9 mouse cellular contexts compared by ENCODE assay signal in the genomic region with DNA sequence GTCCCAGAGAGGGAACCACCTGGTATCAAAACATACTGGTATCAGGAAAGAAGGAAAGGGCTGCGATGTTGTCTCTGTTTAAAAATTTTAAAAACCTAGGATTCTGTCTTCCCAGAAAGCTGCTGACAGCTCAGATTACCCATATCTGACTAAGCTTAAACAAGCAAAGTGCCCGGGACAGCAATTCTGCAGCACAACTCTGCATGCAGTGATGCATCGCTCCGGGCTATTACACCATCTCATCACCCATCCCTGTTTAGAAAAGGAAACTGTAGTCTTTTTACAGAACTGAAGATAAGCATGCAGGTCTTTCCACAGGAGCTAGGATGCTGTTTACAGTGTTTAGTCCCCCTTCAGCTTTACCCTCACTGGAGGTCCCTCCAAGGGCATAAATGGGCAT. TPM values are rescaled to one million over a fixed set of nuclear protein-coding genes. Genes with fewer than 3 reads are reported as not detected.
A peak's percentile ranks its signal among the peaks of the same experiment; 100 is the strongest.
DNase-seq lines count a peak whose midpoint lies in the region; ATAC-seq lines count a peak whose summit lies in the region.
"Had no signal": no experiment of that assay in that cellular context is flagged by ENCODE, and none has a peak within 500 bp of the region (broad histone marks: within the 10 kb centered on the region; RNA-seq: fewer than 3 reads in every experiment).

No protein-coding gene starts in this region.

- no peak for ATAC-seq in kidney, embryonic 14.5 days (ENCODE audit: low FRiP score, low TSS enrichment)
- no peak for ATAC-seq in hindbrain, embryonic 13.5 days (ENCODE audit: low FRiP score)
- ATAC-seq in midbrain, embryonic 13.5 days, result no peak

- H3K9ac ChIP-seq in kidney, embryonic 14.5 days (ENCODE audit: low read depth, low read length), result peak overlapping the region; percentile 83; the same call in 1 of the 2 replicates
- peak overlapping the region; percentile 98 for H3K9ac ChIP-seq in hindbrain, embryonic 13.5 days
- peak overlapping the region; percentile 93 for H3K9ac ChIP-seq in midbrain, embryonic 13.5 days (replicated peaks)

- WGBS in kidney, embryonic 14.5 days, result 73% methylated on average over 4 of the region's 4 CpGs
- WGBS in hindbrain, embryonic 13.5 days, result 87% methylated on average over 4 of the region's 4 CpGs
- WGBS in midbrain, embryonic 13.5 days, result 90% methylated on average over 4 of the region's 4 CpGs

- DNase-seq in kidney, postnatal 36 days, result no peak
- DNase-seq in thymus, postnatal 10 days (ENCODE audit: low spot score in 2 of 2), result no peak
- DNase-seq in cerebellum, adult 8-10 months, result no peak
- no peak for DNase-seq in right cerebral cortex, adult 2 months (ENCODE audit: low spot score in 2 of 2)
- DNase-seq: gastrocnemius, postnatal 10 days had no signal

- peaks cover 9% of the 10 kb centered on the region for H3K36me3 ChIP-seq in kidney, embryonic 14.5 days (ENCODE audit: control insufficient read depth, insufficient read depth, low read length)
- H3K36me3 ChIP-seq in hindbrain, embryonic 13.5 days, result peaks cover 14% of the 10 kb centered on the region
- H3K36me3 ChIP-seq in midbrain, embryonic 13.5 days, result peaks cover 14% of the 10 kb centered on the region

- peak overlapping the region; percentile 99; the same call in 1 of the 2 replicates for H3K4me3 ChIP-seq in kidney, embryonic 14.5 days (ENCODE audit: low read length)
- H3K4me3 ChIP-seq in brown adipose tissue, adult 24 weeks (ENCODE audit: insufficient read depth, low read depth, low read length), result peak overlapping the region; percentile 49; the same call in 1 of the 2 replicates
- H3K4me3 ChIP-seq in hindbrain, embryonic 13.5 days, result peak overlapping the region; percentile 92
- peak overlapping the region; percentile 90 for H3K4me3 ChIP-seq in midbrain, embryonic 13.5 days (replicated peaks)

- H3K9me3 ChIP-seq in kidney, embryonic 14.5 days (ENCODE audit: control insufficient read depth, low read length), result no peaks in the 10 kb centered on the region
- no peaks in the 10 kb centered on the region for H3K9me3 ChIP-seq in hindbrain, embryonic 13.5 days
- H3K9me3 ChIP-seq in midbrain, embryonic 13.5 days, result no peaks in the 10 kb centered on the region

- H3K4me2 ChIP-seq in kidney, embryonic 14.5 days (replicated peaks; ENCODE audit: low read depth, low read length), result peak overlapping the region; percentile 76
- H3K4me2 ChIP-seq in hindbrain, embryonic 13.5 days, result peak overlapping the region; percentile 90
- H3K4me2 ChIP-seq in midbrain, embryonic 13.5 days (replicated peaks), result peak overlapping the region; percentile 75

- no peaks in the 10 kb centered on the region for H3K27me3 ChIP-seq in kidney, embryonic 14.5 days (ENCODE audit: control insufficient read depth, insufficient read depth, low read length)
- no peaks in the 10 kb centered on the region for H3K27me3 ChIP-seq in hindbrain, embryonic 13.5 days
- no peaks in the 10 kb centered on the region for H3K27me3 ChIP-seq in midbrain, embryonic 13.5 days

- no peak overlapping the region for H3K27ac ChIP-seq in kidney, embryonic 14.5 days (ENCODE audit: low read depth, low read length)
- no peak overlapping the region for H3K27ac ChIP-seq in brown adipose tissue, adult 24 weeks (replicated peaks; ENCODE audit: low read depth, low read length)
- H3K27ac ChIP-seq in hindbrain, embryonic 13.5 days, result no peak overlapping the region
- H3K27ac ChIP-seq in midbrain, embryonic 13.5 days, result no peak overlapping the region

- H3K4me1 ChIP-seq in kidney, embryonic 14.5 days (ENCODE audit: control insufficient read depth, insufficient read depth, low read length), result peaks cover 17% of the 10 kb centered on the region
- H3K4me1 ChIP-seq in brown adipose tissue, adult 24 weeks (ENCODE audit: control insufficient read depth, insufficient read depth, insufficient read length, low read length), result peaks cover 12% of the 10 kb centered on the region
- peaks cover 33% of the 10 kb centered on the region for H3K4me1 ChIP-seq in hindbrain, embryonic 13.5 days (replicated peaks)
- H3K4me1 ChIP-seq in midbrain, embryonic 13.5 days (replicated peaks), result peaks cover 34% of the 10 kb centered on the region

RNA-seq across cellular contexts. Expression of gene Mapk8ip3, which starts 1.9 kb away (rescaled TPM):
- polyA plus RNA-seq in kidney, embryonic 14.5 days (2014; fragmentation: Nextera tagmentation; extraction: Ambion mirVana), result 23.9 and 31.8 TPM in 2 replicates
- 12.0 and 24.2 TPM in 2 replicates for polyA plus RNA-seq in brown adipose tissue, adult 24 weeks (2012; ENCODE audit: insufficient read depth, insufficient read length, missing spikeins)
- 79.1 and 85.0 TPM in 2 replicates for polyA plus RNA-seq in hindbrain, embryonic 13.5 days (2015; fragmentation: Nextera tagmentation; extraction: Ambion mirVana)
- 83.1 and 83.8 TPM in 2 replicates for polyA plus RNA-seq in midbrain, embryonic 13.5 days (2015; fragmentation: Nextera tagmentation; extraction: Ambion mirVana)

RNA-seq across cellular contexts. Expression of gene Jpt2, which starts 25.6 kb away (rescaled TPM):
- polyA plus RNA-seq in kidney, embryonic 14.5 days (2014; fragmentation: Nextera tagmentation; extraction: Ambion mirVana), result 131 and 155 TPM in 2 replicates
- 3.0 and 3.4 TPM in 2 replicates for polyA plus RNA-seq in brown adipose tissue, adult 24 weeks (2012; ENCODE audit: insufficient read depth, insufficient read length, missing spikeins)
- 104 and 116 TPM in 2 replicates for polyA plus RNA-seq in hindbrain, embryonic 13.5 days (2015; fragmentation: Nextera tagmentation; extraction: Ambion mirVana)
- polyA plus RNA-seq in midbrain, embryonic 13.5 days (2015; fragmentation: Nextera tagmentation; extraction: Ambion mirVana), result 146 and 161 TPM in 2 replicates

RNA-seq across cellular contexts. Expression of gene Nme3, which starts 38.6 kb away (rescaled TPM):
- polyA plus RNA-seq in kidney, embryonic 14.5 days (2014; fragmentation: Nextera tagmentation; extraction: Ambion mirVana), result 84.6 and 99.5 TPM in 2 replicates
- 26.0 and 28.7 TPM in 2 replicates for polyA plus RNA-seq in brown adipose tissue, adult 24 weeks (2012; ENCODE audit: insufficient read depth, insufficient read length, missing spikeins)
- 78.4 and 82.7 TPM in 2 replicates for polyA plus RNA-seq in hindbrain, embryonic 13.5 days (2015; fragmentation: Nextera tagmentation; extraction: Ambion mirVana)
- polyA plus RNA-seq in midbrain, embryonic 13.5 days (2015; fragmentation: Nextera tagmentation; extraction: Ambion mirVana), result 74.1 and 76.8 TPM in 2 replicates

RNA-seq across cellular contexts. Expression of gene Mrps34, which starts 40.0 kb away (rescaled TPM):
- polyA plus RNA-seq in kidney, embryonic 14.5 days (2014; fragmentation: Nextera tagmentation; extraction: Ambion mirVana), result 102 and 111 TPM in 2 replicates
- polyA plus RNA-seq in brown adipose tissue, adult 24 weeks (2012; ENCODE audit: insufficient read depth, insufficient read length, missing spikeins), result 91.7 and 105 TPM in 2 replicates
- polyA plus RNA-seq in hindbrain, embryonic 13.5 days (2015; fragmentation: Nextera tagmentation; extraction: Ambion mirVana), result 77.0 and 77.6 TPM in 2 replicates
- 73.0 and 82.3 TPM in 2 replicates for polyA plus RNA-seq in midbrain, embryonic 13.5 days (2015; fragmentation: Nextera tagmentation; extraction: Ambion mirVana)

RNA-seq across cellular contexts. Expression of gene Eme2, which starts 40.0 kb away (rescaled TPM):
- polyA plus RNA-seq in kidney, embryonic 14.5 days (2014; fragmentation: Nextera tagmentation; extraction: Ambion mirVana), result 18.2 and 25.2 TPM in 2 replicates
- 5.9 and 6.6 TPM in 2 replicates for polyA plus RNA-seq in brown adipose tissue, adult 24 weeks (2012; ENCODE audit: insufficient read depth, insufficient read length, missing spikeins)
- 31.4 and 31.8 TPM in 2 replicates for polyA plus RNA-seq in hindbrain, embryonic 13.5 days (2015; fragmentation: Nextera tagmentation; extraction: Ambion mirVana)
- polyA plus RNA-seq in midbrain, embryonic 13.5 days (2015; fragmentation: Nextera tagmentation; extraction: Ambion mirVana), result 36.8 and 38.4 TPM in 2 replicates

Comparison
In these comparisons a context has a peak if more than half of its experiments do, and no peak if none do; other contexts are left out.
1. H3K4me3 ChIP-seq: peak in every context shown above with its lines; median percentile 99 in kidney, embryonic 14.5 days; 92 in hindbrain, embryonic 13.5 days; 90 in midbrain, embryonic 13.5 days; 49 in brown adipose tissue, adult 24 weeks.
2. RNA of gene Jpt2, which starts 25.6 kb away (polyA plus RNA-seq): 131 to 155 TPM in kidney, embryonic 14.5 days, 146 to 161 TPM in midbrain, embryonic 13.5 days and 104 to 116 TPM in hindbrain, embryonic 13.5 days; 3.0 to 3.4 TPM in brown adipose tissue, adult 24 weeks; every median in the first group is over 10 times any median in the second.
3. Peak in every context shown above with its lines, with median percentiles within 50 percentile points of each other: H3K4me2 ChIP-seq and H3K9ac ChIP-seq.